Mouse (Mus musculus) frontal cortex, postnatal 10 days (tissue): ENCODE data around the gene Lasp1.

Experiments used
- DNase-seq, 2 experiments: peaks; one replicate each; pipeline ENCODE4 v3.0.0; 2022; ENCODE audit warnings: low spot score in 2 of 2, mixed read lengths in 1 of 2

Gene Lasp1

GRCm38 (mm10) chr11:97796910-97797309 lies 1.9 kb upstream of the Lasp1 start:
- DNase-seq: peak in 1 of 2 experiments; percentile 72

- no peak for DNase-seq
These were observed 1.3 kb upstream of the Lasp1 start for GRCm38 (mm10) chr11:97797369-97798082.

GRCm38 (mm10) chr11:97798083-97798435 lies 741 bp upstream of the Lasp1 start:
- DNase-seq: no peak

- DNase-seq: peak; percentile 79 to 87
These were observed 570 bp downstream of the Lasp1 start for GRCm38 (mm10) chr11:97799146-97799993.

GRCm38 (mm10) chr11:97799994-97800690 lies 1.3 kb downstream of the Lasp1 start:
- DNase-seq: peak in 1 of 2 experiments; percentile 74

GRCm38 (mm10) chr11:97800691-97801408 lies 2.0 kb downstream of the Lasp1 start:
- no peak for DNase-seq

GRCm38 (mm10) chr11:97801409-97802193 lies 2.8 kb downstream of the Lasp1 start:
- no peak for DNase-seq

- no peak for DNase-seq
These were observed 3.3 kb downstream of the Lasp1 start for GRCm38 (mm10) chr11:97802194-97802470.

- DNase-seq: no peak
These were observed 3.7 kb downstream of the Lasp1 start for GRCm38 (mm10) chr11:97802495-97802894.

GRCm38 (mm10) chr11:97803847-97804246 lies 5.0 kb downstream of the Lasp1 start:
- no peak for DNase-seq

- DNase-seq: no peak
These were observed 6.3 kb downstream of the Lasp1 start for GRCm38 (mm10) chr11:97804841-97805661.

- no peak for DNase-seq
These were observed 7.1 kb downstream of the Lasp1 start for GRCm38 (mm10) chr11:97805662-97806612.

GRCm38 (mm10) chr11:97806613-97806964 lies 7.8 kb downstream of the Lasp1 start:
- no peak for DNase-seq

- DNase-seq: no peak
These were observed 8.8 kb downstream of the Lasp1 start for GRCm38 (mm10) chr11:97807626-97808025.

- no peak for DNase-seq
These were observed 9.3 kb downstream of the Lasp1 start for GRCm38 (mm10) chr11:97808093-97808492.

- no peak for DNase-seq
These were observed 9.9 kb downstream of the Lasp1 start for GRCm38 (mm10) chr11:97808621-97809234.

GRCm38 (mm10) chr11:97809235-97810121 lies 10.7 kb downstream of the Lasp1 start:
- DNase-seq: no peak

- no peak for DNase-seq
These were observed 11.6 kb downstream of the Lasp1 start for GRCm38 (mm10) chr11:97810356-97810755.
